Mouse (Mus musculus) megakaryocyte, embryonic 14.5 days (primary cell): ENCODE results near the gene Gm20517.

Source experiments
- FLI1 ChIP-seq: IDR thresholded peaks from 2 replicates; pipeline ENCODE4 v1.6.1; 2012; ENCODE audit warnings: low read length, inconsistent platforms, mixed read lengths
- GATA1 ChIP-seq: IDR thresholded peaks from 3 replicates; pipeline ENCODE4 v1.6.1; 2012; ENCODE audit warnings: mixed read lengths, low read length, inconsistent platforms, borderline replicate concordance

DNA sequence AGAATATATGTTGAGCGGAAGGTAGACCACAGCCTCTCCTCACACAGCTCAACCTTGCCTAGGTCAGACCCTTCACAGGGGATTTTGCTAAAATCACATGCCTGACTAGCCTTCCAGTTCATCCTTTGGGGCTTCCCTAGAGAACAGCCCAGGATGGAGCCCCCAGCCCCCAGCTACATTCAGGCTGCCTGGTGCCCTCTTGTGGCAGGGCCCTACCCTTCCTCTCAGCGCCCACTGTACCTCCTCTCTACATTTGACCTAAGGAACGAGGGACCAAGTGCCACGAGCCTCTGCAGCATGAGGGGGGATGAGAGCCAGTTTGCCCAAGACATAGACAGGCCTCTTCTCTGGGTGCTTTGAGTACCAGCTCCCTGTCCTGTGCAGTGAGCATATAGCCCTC is 93.3 kb downstream of the Gm20517 start:
- TF ChIP-seq GATA1 (no peak), FLI1 (no peak)
